Mouse (Mus musculus): ENCODE measurements around the gene Vmn2r96. TPM values are rescaled to one million over a fixed set of nuclear protein-coding genes. Genes with fewer than 3 reads are reported as not detected.
"Not testable (repeated sequence)": the region's sequence is repeated elsewhere in the genome, so short reads cannot be mapped to it uniquely, and the experiment has no call there.

Vmn2r96 gene
- polyA plus RNA-seq (2014; fragmentation: Nextera tagmentation; extraction: Ambion mirVana) = not detected in 2 replicates

DNA sequence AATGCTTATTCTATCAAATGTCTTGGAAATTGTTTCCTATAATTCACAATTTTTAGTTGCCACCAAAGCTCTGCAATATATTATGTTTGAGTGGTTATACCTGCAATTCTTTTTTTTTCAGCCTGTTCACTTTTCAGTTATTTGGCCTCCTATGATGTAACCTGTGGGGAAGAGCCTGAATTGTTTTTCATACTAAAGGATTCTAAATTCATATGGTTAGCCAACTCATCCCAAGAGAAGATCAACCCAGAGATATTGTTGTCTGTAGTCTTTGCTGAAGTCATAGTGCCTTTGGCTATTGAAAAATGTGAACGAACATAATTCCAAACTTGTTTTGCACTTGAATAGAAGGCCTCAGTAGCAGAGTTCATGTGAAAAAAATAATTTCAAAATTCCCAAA lies at the start of gene Vmn2r96:
Gene Vmn2r96, plus strand, starts transcription at position 301 of the 400 bp plus-strand sequence.
- not testable (repeated sequence) for H3K4me3 ChIP-seq (ENCODE audit: low read depth, low read length)
- 74% methylated on average over 1 of the region's 1 CpGs for WGBS

DNA sequence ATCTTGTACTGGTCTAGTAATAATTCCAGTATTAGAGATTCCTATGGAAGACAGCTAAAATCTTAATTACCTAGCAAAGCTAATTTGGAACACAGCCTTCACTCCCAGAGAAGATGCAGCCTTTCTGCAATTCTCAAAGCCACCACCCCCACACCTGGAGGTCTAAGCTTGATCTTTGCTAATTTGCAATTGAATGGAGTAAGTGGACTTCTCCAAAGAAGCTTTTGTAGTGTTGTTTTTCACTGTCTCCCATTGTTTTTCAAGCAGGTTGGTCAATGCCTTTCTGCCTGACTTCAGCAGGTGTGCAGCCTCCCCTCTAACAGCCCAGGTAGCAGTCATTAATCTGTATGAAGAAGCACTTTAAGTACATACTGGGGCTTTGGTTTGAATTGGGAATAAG lies 49.6 kb upstream of the Vmn2r96 start:
- H3K9me3 ChIP-seq (ENCODE audit: control insufficient read depth, low read length) = peaks cover 5% of the 10 kb centered on the region; the same call in 1 of the 2 replicates
- no peak for ATAC-seq (replicated peaks; ENCODE audit: low FRiP score)

More for the DNA sequence above, at the start of gene Vmn2r96:
- not testable (repeated sequence) for H3K4me2 ChIP-seq (ENCODE audit: low read depth, low read length, severe bottlenecking); H3K27me3 ChIP-seq (ENCODE audit: control insufficient read depth, insufficient read depth, low read length); H3K9ac ChIP-seq (ENCODE audit: low read length); H3K36me3 ChIP-seq (ENCODE audit: control insufficient read depth, insufficient read depth, low read length); H3K4me1 ChIP-seq (replicated peaks; ENCODE audit: control insufficient read depth, insufficient read depth, low read length); DNase-seq (ENCODE audit: low spot score); ATAC-seq (replicated peaks; ENCODE audit: low FRiP score); H3K9me3 ChIP-seq (ENCODE audit: control insufficient read depth, low read length); H3K27ac ChIP-seq (ENCODE audit: low read depth, low read length)

DNA sequence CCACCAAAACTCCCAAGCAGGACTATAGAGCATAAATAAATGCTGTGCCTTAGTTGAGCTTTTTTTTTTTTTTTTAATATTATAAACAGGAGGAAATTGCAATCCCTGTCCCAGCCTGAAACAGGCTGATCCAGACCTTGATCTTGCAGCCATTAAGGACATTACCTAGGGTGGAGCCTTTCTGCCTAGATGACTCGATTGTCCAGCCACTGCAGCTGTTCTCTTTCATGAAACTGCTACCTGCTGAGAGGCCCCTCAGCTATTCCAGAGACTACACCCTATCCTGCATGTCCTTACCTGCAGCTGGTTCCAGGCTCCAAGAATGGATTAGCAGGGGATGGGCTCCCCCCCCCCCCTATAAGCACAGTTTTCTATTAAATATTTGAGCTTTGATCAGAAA lies 49.0 kb upstream of the Vmn2r96 start:
- no peaks in the 10 kb centered on the region for H3K27me3 ChIP-seq (ENCODE audit: control insufficient read depth, insufficient read depth, low read length)
- peaks cover 5% of the 10 kb centered on the region; the same call in 1 of the 2 replicates for H3K9me3 ChIP-seq (ENCODE audit: control insufficient read depth, low read length)
- no peaks in the 10 kb centered on the region for H3K4me1 ChIP-seq (replicated peaks; ENCODE audit: control insufficient read depth, insufficient read depth, low read length)
- H3K36me3 ChIP-seq (ENCODE audit: control insufficient read depth, insufficient read depth, low read length) = no peaks in the 10 kb centered on the region
- 78% methylated on average over 1 of the region's 1 CpGs for WGBS
- no peak overlapping the region for H3K27ac ChIP-seq (ENCODE audit: low read depth, low read length)
- ATAC-seq (replicated peaks; ENCODE audit: low FRiP score) (no peak), DNase-seq (ENCODE audit: low spot score) (no peak)
- no peak overlapping the region for H3K4me2 ChIP-seq (ENCODE audit: low read depth, low read length, severe bottlenecking)
- no peak overlapping the region for H3K4me3 ChIP-seq (ENCODE audit: low read depth, low read length)
- H3K9ac ChIP-seq (ENCODE audit: low read length) = no peak overlapping the region

More for the DNA sequence above, 49.6 kb upstream of the Vmn2r96 start:
- no peak overlapping the region for H3K9ac ChIP-seq (ENCODE audit: low read length)
- H3K4me3 ChIP-seq (ENCODE audit: low read depth, low read length) = no peak overlapping the region
- H3K27me3 ChIP-seq (ENCODE audit: control insufficient read depth, insufficient read depth, low read length) = no peaks in the 10 kb centered on the region
- H3K27ac ChIP-seq (ENCODE audit: low read depth, low read length) = no peak overlapping the region
- no peak overlapping the region for H3K4me2 ChIP-seq (ENCODE audit: low read depth, low read length, severe bottlenecking)
- no peak for DNase-seq (ENCODE audit: low spot score)
- no peaks in the 10 kb centered on the region for H3K36me3 ChIP-seq (ENCODE audit: control insufficient read depth, insufficient read depth, low read length)
- H3K4me1 ChIP-seq (replicated peaks; ENCODE audit: control insufficient read depth, insufficient read depth, low read length) = no peaks in the 10 kb centered on the region

DNA sequence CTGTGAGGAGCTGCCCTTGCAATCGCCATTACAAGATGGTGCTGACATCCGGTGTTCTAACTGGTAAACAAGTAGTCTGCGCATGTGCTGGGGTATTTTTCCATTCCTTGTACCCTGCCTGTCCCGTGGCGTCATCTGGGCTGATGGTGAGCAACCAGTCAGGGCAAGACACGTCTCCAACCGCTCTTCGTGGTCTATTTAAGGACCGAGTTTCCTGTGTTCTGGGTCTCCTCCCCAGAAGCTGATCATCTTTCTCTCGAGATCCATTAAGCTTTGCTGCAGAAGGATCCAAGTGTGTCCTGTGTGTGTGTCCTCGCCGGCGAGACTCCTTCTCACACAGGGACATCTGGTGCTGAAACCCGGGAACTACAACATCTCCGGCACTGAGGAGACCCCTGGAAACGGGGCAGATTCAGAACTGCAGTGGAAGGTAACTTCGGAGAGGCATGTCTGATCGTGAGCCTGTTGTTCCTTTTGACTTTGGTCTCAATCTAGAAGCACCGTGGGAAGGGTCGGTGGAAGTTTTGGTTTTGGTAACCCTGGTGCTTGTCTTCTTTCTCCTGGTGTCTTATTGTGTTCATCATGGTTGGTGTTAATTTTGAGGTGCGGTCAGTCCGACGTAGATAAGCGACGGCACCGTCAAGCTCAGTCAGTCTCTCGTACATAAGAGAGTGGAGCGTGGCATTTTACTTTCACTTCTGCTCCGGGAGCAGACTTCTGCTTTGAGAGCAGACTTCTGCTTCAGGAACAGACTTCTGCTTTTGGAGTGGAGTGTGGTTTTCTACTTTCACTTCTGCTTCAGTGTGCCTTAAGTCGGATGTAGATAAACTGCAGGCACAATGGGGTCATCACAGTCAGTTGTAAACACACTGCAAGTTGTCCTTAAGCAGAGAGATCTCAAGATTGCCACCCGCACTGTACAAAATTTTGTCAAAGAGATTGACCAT lies 14.5 kb upstream of the Vmn2r96 start:
- not testable (repeated sequence) for H3K9me3 ChIP-seq (ENCODE audit: control insufficient read depth, low read length); H3K4me1 ChIP-seq (replicated peaks; ENCODE audit: control insufficient read depth, insufficient read depth, low read length); H3K27ac ChIP-seq (ENCODE audit: low read depth, low read length); H3K36me3 ChIP-seq (ENCODE audit: control insufficient read depth, insufficient read depth, low read length); H3K4me2 ChIP-seq (ENCODE audit: low read depth, low read length, severe bottlenecking); DNase-seq (ENCODE audit: low spot score); ATAC-seq (replicated peaks; ENCODE audit: low FRiP score); H3K27me3 ChIP-seq (ENCODE audit: control insufficient read depth, insufficient read depth, low read length); H3K9ac ChIP-seq (ENCODE audit: low read length); H3K4me3 ChIP-seq (ENCODE audit: low read depth, low read length)
- 86% methylated on average over 31 of the region's 31 CpGs for WGBS

GRCm38 (mm10) chr17:18566186-18566585 lies 6.8 kb upstream of the Vmn2r96 start:
- 91% methylated on average over 17 of the region's 17 CpGs for WGBS
- not testable (repeated sequence) for H3K4me2 ChIP-seq (ENCODE audit: low read depth, low read length, severe bottlenecking); H3K36me3 ChIP-seq (ENCODE audit: control insufficient read depth, insufficient read depth, low read length); H3K27me3 ChIP-seq (ENCODE audit: control insufficient read depth, insufficient read depth, low read length); H3K9me3 ChIP-seq (ENCODE audit: control insufficient read depth, low read length); H3K27ac ChIP-seq (ENCODE audit: low read depth, low read length); H3K4me3 ChIP-seq (ENCODE audit: low read depth, low read length); H3K9ac ChIP-seq (ENCODE audit: low read length); DNase-seq (ENCODE audit: low spot score); H3K4me1 ChIP-seq (replicated peaks; ENCODE audit: control insufficient read depth, insufficient read depth, low read length); ATAC-seq (replicated peaks; ENCODE audit: low FRiP score)

GRCm38 (mm10) chr17:18615151-18615550 lies 42.2 kb downstream of the Vmn2r96 start:
- not testable (repeated sequence) for ATAC-seq (replicated peaks; ENCODE audit: low FRiP score); H3K27me3 ChIP-seq (ENCODE audit: control insufficient read depth, insufficient read depth, low read length)
- WGBS = 89% methylated on average over 6 of the region's 6 CpGs

DNA sequence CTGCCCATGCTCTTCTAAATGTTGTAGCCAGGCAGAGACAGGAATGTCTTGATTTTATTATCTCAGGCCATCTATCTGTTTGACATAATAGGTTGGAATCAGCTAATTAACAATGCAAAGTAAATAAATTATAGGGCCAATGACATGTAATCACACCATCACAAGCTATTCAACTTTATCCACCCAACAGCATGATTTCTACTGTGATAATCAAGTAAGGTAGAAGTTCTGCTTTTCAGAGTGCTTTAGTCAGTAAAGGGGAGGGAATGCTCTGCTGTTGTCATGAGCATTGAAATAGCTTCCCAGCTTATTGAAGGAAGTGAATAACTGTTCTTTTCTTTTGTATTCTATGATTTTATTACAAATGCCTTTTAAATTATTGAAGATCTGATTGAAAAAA lies 53.6 kb downstream of the Vmn2r96 start:
- DNase-seq (ENCODE audit: low spot score) (no peak), ATAC-seq (replicated peaks; ENCODE audit: low FRiP score) (no peak)
- H3K9me3 ChIP-seq (ENCODE audit: control insufficient read depth, low read length) = no peaks in the 10 kb centered on the region; the same call in 1 of the 2 replicates
- no peak overlapping the region for H3K27ac ChIP-seq (ENCODE audit: low read depth, low read length)
- H3K4me2 ChIP-seq (ENCODE audit: low read depth, low read length, severe bottlenecking) = no peak overlapping the region
- no peaks in the 10 kb centered on the region for H3K4me1 ChIP-seq (replicated peaks; ENCODE audit: control insufficient read depth, insufficient read depth, low read length)
- no peak overlapping the region for H3K4me3 ChIP-seq (ENCODE audit: low read depth, low read length)
- H3K9ac ChIP-seq (ENCODE audit: low read length) = no peak overlapping the region
- no peaks in the 10 kb centered on the region for H3K36me3 ChIP-seq (ENCODE audit: control insufficient read depth, insufficient read depth, low read length)
- no peaks in the 10 kb centered on the region for H3K27me3 ChIP-seq (ENCODE audit: control insufficient read depth, insufficient read depth, low read length)

More at GRCm38 (mm10) chr17:18615151-18615550, 42.2 kb downstream of the Vmn2r96 start:
- not testable (repeated sequence) for H3K9me3 ChIP-seq (ENCODE audit: control insufficient read depth, low read length); H3K36me3 ChIP-seq (ENCODE audit: control insufficient read depth, insufficient read depth, low read length); H3K4me1 ChIP-seq (replicated peaks; ENCODE audit: control insufficient read depth, insufficient read depth, low read length); H3K9ac ChIP-seq (ENCODE audit: low read length); DNase-seq (ENCODE audit: low spot score); H3K27ac ChIP-seq (ENCODE audit: low read depth, low read length); H3K4me2 ChIP-seq (ENCODE audit: low read depth, low read length, severe bottlenecking); H3K4me3 ChIP-seq (ENCODE audit: low read depth, low read length)
